Mouse (Mus musculus) lung, embryonic 15.5 days (tissue): ENCODE measurements around the gene Fam69b. TPM values are rescaled to one million over a fixed set of nuclear protein-coding genes. Genes with fewer than 3 reads are reported as not detected.

Experiments used
- ATAC-seq: fragments of 200-750 bp; cut with Nextera tagmentation; 2 replicates; pipeline ENCODE4 v1.8.0; 2017; ENCODE audit warnings: moderate number of reproducible peaks, borderline replicate concordance; ENCODE audit not compliant: low FRiP score, low TSS enrichment; ENCODE audit errors: extremely low read depth
- H3K27ac ChIP-seq: fragments of 300-500 bp; sonication (generic); 2 replicates; pipeline ENCODE4 v1.5.1; 2015; ENCODE audit warnings: moderate library complexity, mild to moderate bottlenecking, inconsistent platforms
- H3K27me3 ChIP-seq: fragments of 300-500 bp; sonication (generic); 2 replicates; pipeline ENCODE4 v1.6.1; 2015; ENCODE audit warnings: inconsistent platforms
- H3K36me3 ChIP-seq: fragments of 300-500 bp; sonication (generic); 2 replicates; pipeline ENCODE4 v1.6.1; 2015; ENCODE audit warnings: inconsistent platforms
- H3K4me1 ChIP-seq: fragments of 300-500 bp; sonication (generic); 2 replicates; pipeline ENCODE4 v1.6.1; 2015; ENCODE audit warnings: inconsistent platforms
- H3K4me2 ChIP-seq: fragments of 300-500 bp; sonication (generic); 2 replicates; pipeline ENCODE4 v1.6.1; 2015; ENCODE audit warnings: inconsistent platforms, mild to moderate bottlenecking, moderate library complexity
- H3K4me3 ChIP-seq: fragments of 300-500 bp; sonication (generic); 2 replicates; pipeline ENCODE4 v1.5.1; 2015; ENCODE audit warnings: mild to moderate bottlenecking, inconsistent platforms
- H3K9ac ChIP-seq: fragments of 300-500 bp; sonication (generic); 2 replicates; pipeline ENCODE4 v1.6.1; 2015; ENCODE audit warnings: inconsistent platforms
- H3K9me3 ChIP-seq: fragments of 300-500 bp; sonication (generic); 2 replicates; pipeline ENCODE4 v1.6.1; 2016; ENCODE audit warnings: inconsistent platforms
- WGBS: fragments of 180-500 bp; shearing (Covaris S2); methylation state at CpG from one replicate; pipeline ENCODE4 v1.1.7; 2015; 5-methylcytosine and 5-hydroxymethylcytosine counted together
- polyA plus RNA-seq: library from polyadenylated mRNA; unstranded; fragments of >200 nt; fragmentation: Nextera tagmentation; extraction: Ambion mirVana; gene quantifications from 2 replicates; pipeline ENCODE4 v1.2.1, GENCODE M21; 2015

The Fam69b gene
- polyA plus RNA-seq, 1 experiment from 2014 or later = 21.8 TPM

- H3K36me3 ChIP-seq = peaks cover 24% of the 10 kb centered on the region; the same call in 1 of the 2 replicates
- H3K9me3 ChIP-seq = no peaks in the 10 kb centered on the region
- H3K27ac ChIP-seq = peak overlapping the region; percentile 51
- no peaks in the 10 kb centered on the region for H3K27me3 ChIP-seq
- peak overlapping the region; percentile 58; the same call in 1 of the 2 replicates for H3K4me3 ChIP-seq
- ATAC-seq = no peak
- peaks cover 34% of the 10 kb centered on the region for H3K4me1 ChIP-seq
- H3K9ac ChIP-seq = 0 out of 2 replicates have a peak overlapping the region, but pooled peaks have one; percentile 69
- 83% methylated on average over 7 of the region's 7 CpGs for WGBS
- peak overlapping the region; percentile 76 for H3K4me2 ChIP-seq
Observed at GRCm38 (mm10) chr2:26590282-26590681, 38.0 kb upstream of the Fam69b start.

- H3K36me3 ChIP-seq = peaks cover 24% of the 10 kb centered on the region; the same call in 1 of the 2 replicates
- no peak overlapping the region for H3K9ac ChIP-seq
Observed at GRCm38 (mm10) chr2:26590962-26591361, 37.3 kb upstream of the Fam69b start.

GRCm38 (mm10) chr2:26591416-26591815 is 36.8 kb upstream of the Fam69b start:
- H3K9me3 ChIP-seq = no peaks in the 10 kb centered on the region
- ATAC-seq = no peak
- no peak overlapping the region for H3K4me3 ChIP-seq
- peaks cover 30% of the 10 kb centered on the region for H3K4me1 ChIP-seq
- WGBS = 69% methylated on average over 12 of the region's 12 CpGs
- peak overlapping the region; percentile 51; the same call in 1 of the 2 replicates for H3K27ac ChIP-seq
- H3K36me3 ChIP-seq = peaks cover 24% of the 10 kb centered on the region; the same call in 1 of the 2 replicates
- H3K4me2 ChIP-seq = peak overlapping the region; percentile 76
- H3K27me3 ChIP-seq = no peaks in the 10 kb centered on the region
- H3K9ac ChIP-seq = no peak overlapping the region

More at GRCm38 (mm10) chr2:26590962-26591361, 37.3 kb upstream of the Fam69b start:
- H3K27me3 ChIP-seq = no peaks in the 10 kb centered on the region
- no peaks in the 10 kb centered on the region for H3K9me3 ChIP-seq
- 76% methylated on average over 7 of the region's 7 CpGs for WGBS
- H3K27ac ChIP-seq = peak overlapping the region; percentile 51
- H3K4me3 ChIP-seq = peak overlapping the region; percentile 58; the same call in 1 of the 2 replicates
- peaks cover 34% of the 10 kb centered on the region for H3K4me1 ChIP-seq
- ATAC-seq = no peak
- peak overlapping the region; percentile 76 for H3K4me2 ChIP-seq

GRCm38 (mm10) chr2:26593211-26594021 is 34.8 kb upstream of the Fam69b start:
- peak; percentile 19; the same call in 1 of the 2 replicates for ATAC-seq
- 64% methylated on average over 9 of the region's 9 CpGs for WGBS

GRCm38 (mm10) chr2:26594022-26594346 is 34.3 kb upstream of the Fam69b start:
- H3K36me3 ChIP-seq = peaks cover 24% of the 10 kb centered on the region; the same call in 1 of the 2 replicates
- peak; percentile 57 for ATAC-seq
- WGBS = 57% methylated on average over 9 of the region's 9 CpGs

More at GRCm38 (mm10) chr2:26593211-26594021, 34.8 kb upstream of the Fam69b start:
- Histone ChIP-seq H3K36me3 (peaks cover 24% of the 10 kb centered on the region; the same call in 1 of the 2 replicates), H3K4me2 (no peak overlapping the region), H3K4me1 (peaks cover 14% of the 10 kb centered on the region; the same call in 1 of the 2 replicates), H3K27me3 (no peaks in the 10 kb centered on the region), H3K27ac (0 out of 2 replicates have a peak overlapping the region, but pooled peaks have one; percentile 29), H3K9me3 (no peaks in the 10 kb centered on the region), H3K4me3 (no peak overlapping the region), H3K9ac (no peak overlapping the region)

GRCm38 (mm10) chr2:26594461-26594933 is 33.8 kb upstream of the Fam69b start:
- WGBS = 79% methylated on average over 7 of the region's 7 CpGs
- Histone ChIP-seq H3K9ac (no peak overlapping the region), H3K9me3 (no peaks in the 10 kb centered on the region), H3K4me3 (no peak overlapping the region), H3K27me3 (no peaks in the 10 kb centered on the region), H3K4me1 (0 out of 2 replicates have a peak, but pooled peaks cover 11% of the 10 kb centered on the region), H3K36me3 (peaks cover 24% of the 10 kb centered on the region; the same call in 1 of the 2 replicates), H3K27ac (no peak overlapping the region), H3K4me2 (no peak overlapping the region)
- peak; percentile 13; the same call in 1 of the 2 replicates for ATAC-seq

More at GRCm38 (mm10) chr2:26594022-26594346, 34.3 kb upstream of the Fam69b start:
- Histone ChIP-seq H3K9me3 (no peaks in the 10 kb centered on the region), H3K9ac (no peak overlapping the region), H3K27me3 (no peaks in the 10 kb centered on the region), H3K4me3 (no peak overlapping the region), H3K4me2 (no peak overlapping the region), H3K27ac (no peak overlapping the region), H3K4me1 (0 out of 2 replicates have a peak, but pooled peaks cover 11% of the 10 kb centered on the region)

- 44% methylated on average over 6 of the region's 6 CpGs for WGBS
- H3K36me3 ChIP-seq = peaks cover 24% of the 10 kb centered on the region; the same call in 1 of the 2 replicates
- H3K27ac ChIP-seq = no peak overlapping the region
- H3K4me3 ChIP-seq = no peak overlapping the region
- no peak overlapping the region for H3K9ac ChIP-seq
- 0 out of 2 replicates have a peak, but pooled peaks cover 11% of the 10 kb centered on the region for H3K4me1 ChIP-seq
- peak; percentile 13; the same call in 1 of the 2 replicates for ATAC-seq
- no peak overlapping the region for H3K4me2 ChIP-seq
- H3K27me3 ChIP-seq = no peaks in the 10 kb centered on the region
- H3K9me3 ChIP-seq = no peaks in the 10 kb centered on the region
Observed at GRCm38 (mm10) chr2:26594934-26595724, 33.1 kb upstream of the Fam69b start.

- Histone ChIP-seq H3K27me3 (no peaks in the 10 kb centered on the region), H3K36me3 (peaks cover 24% of the 10 kb centered on the region; the same call in 1 of the 2 replicates), H3K4me3 (no peak overlapping the region), H3K9me3 (no peaks in the 10 kb centered on the region), H3K4me1 (0 out of 2 replicates have a peak, but pooled peaks cover 10% of the 10 kb centered on the region), H3K9ac (no peak overlapping the region), H3K4me2 (no peak overlapping the region), H3K27ac (no peak overlapping the region)
- 74% methylated on average over 11 of the region's 11 CpGs for WGBS
- no peak for ATAC-seq
Observed at GRCm38 (mm10) chr2:26595725-26596435, 32.4 kb upstream of the Fam69b start.

- 92% methylated on average over 3 of the region's 3 CpGs for WGBS
- no peaks in the 10 kb centered on the region for H3K4me1 ChIP-seq
- H3K27me3 ChIP-seq = no peaks in the 10 kb centered on the region
- no peak overlapping the region for H3K27ac ChIP-seq
- no peak overlapping the region for H3K4me2 ChIP-seq
- H3K9me3 ChIP-seq = no peaks in the 10 kb centered on the region
- H3K9ac ChIP-seq = no peak overlapping the region
- peaks cover 24% of the 10 kb centered on the region; the same call in 1 of the 2 replicates for H3K36me3 ChIP-seq
- no peak overlapping the region for H3K4me3 ChIP-seq
- ATAC-seq = no peak
Observed at GRCm38 (mm10) chr2:26596898-26597297, 31.4 kb upstream of the Fam69b start.

GRCm38 (mm10) chr2:26597810-26598209 is 30.4 kb upstream of the Fam69b start:
- Histone ChIP-seq H3K9me3 (no peaks in the 10 kb centered on the region), H3K4me3 (no peak overlapping the region), H3K4me2 (no peak overlapping the region), H3K4me1 (peaks cover 3% of the 10 kb centered on the region), H3K27me3 (no peaks in the 10 kb centered on the region), H3K9ac (no peak overlapping the region), H3K36me3 (peaks cover 18% of the 10 kb centered on the region; the same call in 1 of the 2 replicates), H3K27ac (no peak overlapping the region)
- WGBS = 84% methylated on average over 2 of the region's 2 CpGs
- no peak for ATAC-seq

- WGBS = 75% methylated on average over 3 of the region's 3 CpGs
Observed at GRCm38 (mm10) chr2:26598462-26598861, 29.8 kb upstream of the Fam69b start.

More at GRCm38 (mm10) chr2:26598462-26598861, 29.8 kb upstream of the Fam69b start:
- ATAC-seq = no peak
- Histone ChIP-seq H3K4me2 (no peak overlapping the region), H3K27ac (no peak overlapping the region), H3K36me3 (0 out of 2 replicates have a peak, but pooled peaks cover 12% of the 10 kb centered on the region), H3K27me3 (no peaks in the 10 kb centered on the region), H3K9me3 (no peaks in the 10 kb centered on the region), H3K4me1 (peaks cover 9% of the 10 kb centered on the region), H3K4me3 (no peak overlapping the region), H3K9ac (no peak overlapping the region)
